Mouse (Mus musculus) lung, embryonic 16.5 days (tissue): ENCODE results near the gene Fam229a. TPM values are rescaled to one million over a fixed set of nuclear protein-coding genes. Genes with fewer than 3 reads are reported as not detected.

ENCODE experiments used
- polyA plus RNA-seq: library from polyadenylated mRNA; unstranded; fragments of >200 nt; fragmentation: Nextera tagmentation; extraction: Ambion mirVana; gene quantifications from 2 replicates; pipeline ENCODE4 v1.2.1, GENCODE M21; 2015

The Fam229a gene
- polyA plus RNA-seq, 1 experiment from 2014 or later = not detected

Other genes starting within 250 kb of the Fam229a start
- gene C77080, start 229.8 kb upstream of the Fam229a start, polyA plus RNA-seq = 3.4 and 3.8 TPM in 2 replicates
- 0.50 and 0.75 TPM in 2 replicates for gene Sync, start 203.6 kb upstream of the Fam229a start, polyA plus RNA-seq
- gene Rbbp4, start 155.8 kb upstream of the Fam229a start, polyA plus RNA-seq = 356 and 390 TPM in 2 replicates
- 45.5 and 47.3 TPM in 2 replicates for gene Zbtb8os, start 155.5 kb upstream of the Fam229a start, polyA plus RNA-seq
- gene Zbtb8a, start 113.1 kb upstream of the Fam229a start, polyA plus RNA-seq = 21.7 and 22.0 TPM in 2 replicates
- 2.7 and 4.1 TPM in 2 replicates for gene Zbtb8b, start 50.3 kb upstream of the Fam229a start, polyA plus RNA-seq
- 25.5 and 29.2 TPM in 2 replicates for gene Bsdc1, start 29.6 kb upstream of the Fam229a start, polyA plus RNA-seq
- gene Tssk3, start 168 bp upstream of the Fam229a start, polyA plus RNA-seq = not detected in 2 replicates
- gene Marcksl1, start 22.4 kb downstream of the Fam229a start, polyA plus RNA-seq = 506 and 544 TPM in 2 replicates
- gene Hdac1, start 51.5 kb downstream of the Fam229a start, polyA plus RNA-seq = 243 and 247 TPM in 2 replicates
- gene Lck, start 82.5 kb downstream of the Fam229a start, polyA plus RNA-seq = 10.7 and 26.5 TPM in 2 replicates
- 5.3 and 6.3 TPM in 2 replicates for gene Fam167b, start 87.4 kb downstream of the Fam229a start, polyA plus RNA-seq
- gene Eif3i, start 109.5 kb downstream of the Fam229a start, polyA plus RNA-seq = 229 and 231 TPM in 2 replicates
- 190 and 198 TPM in 2 replicates for gene Tmem234, start 109.5 kb downstream of the Fam229a start, polyA plus RNA-seq
- gene Dcdc2b, start 123.1 kb downstream of the Fam229a start, polyA plus RNA-seq = 3.8 TPM in 2 replicates
- 29.3 and 29.7 TPM in 2 replicates for gene Iqcc, start 127.9 kb downstream of the Fam229a start, polyA plus RNA-seq
- 65.8 and 71.1 TPM in 2 replicates for gene Ccdc28b, start 132.8 kb downstream of the Fam229a start, polyA plus RNA-seq
- gene Txlna, start 149.9 kb downstream of the Fam229a start, polyA plus RNA-seq = 80.4 and 82.6 TPM in 2 replicates
- gene Kpna6, start 181.6 kb downstream of the Fam229a start, polyA plus RNA-seq = 15.8 and 18.2 TPM in 2 replicates
- 10.5 and 13.4 TPM in 2 replicates for gene Tmem39b, start 205.6 kb downstream of the Fam229a start, polyA plus RNA-seq